Mouse (Mus musculus) CH12.LX (cell line): ENCODE data around the gene Nfatc2ip. TPM values are rescaled to one million over a fixed set of nuclear protein-coding genes. Genes with fewer than 3 reads are reported as not detected.
A peak's percentile ranks its signal among the peaks of the same experiment; 100 is the strongest.

Experiments used
- DNase-seq: peaks from one replicate; pipeline ENCODE4 v3.0.0-alpha.2; 2013; ENCODE audit errors: extremely low read depth
- H3K27ac ChIP-seq: 2 replicates; pipeline ENCODE4 v1.5.1; 2012; ENCODE audit warnings: low read depth, mild to moderate bottlenecking, control low read depth, moderate library complexity; ENCODE audit not compliant: insufficient read depth
- H3K27me3 ChIP-seq: replicated peaks from 2 replicates; pipeline ENCODE3; 2012; ENCODE audit warnings: inconsistent platforms
- H3K36me3 ChIP-seq, 2 experiments: replicated peaks in 1 of 2; 2 replicates each; pipeline versions ENCODE3 to v1.6.1; 2012; ENCODE audit warnings: inconsistent platforms in 1 of 2, low read length in 1 of 2, mild to moderate bottlenecking in 1 of 2, mixed read lengths in 1 of 2, moderate library complexity in 1 of 2; ENCODE audit not compliant: control insufficient read depth in 1 of 2, insufficient read depth in 1 of 2
- H3K4me1 ChIP-seq, 2 experiments: 2 replicates each; pipeline ENCODE4 v1.6.1; 2012; ENCODE audit warnings: inconsistent platforms in 1 of 2, moderate library complexity in 1 of 2; ENCODE audit not compliant: insufficient read depth in 2 of 2, control insufficient read depth in 1 of 2
- H3K4me2 ChIP-seq: 2 replicates; pipeline ENCODE4 v1.6.1; 2012; ENCODE audit warnings: low read depth, mild to moderate bottlenecking, control low read depth; ENCODE audit not compliant: poor library complexity, insufficient read depth, severe bottlenecking
- H3K4me3 ChIP-seq, 3 experiments: fragments of 150-350 bp in 1 of 3; sonication (generic) in 1 of 3; replicated peaks in 1 of 3; 2 replicates each; pipeline versions ENCODE3 to v1.5.1; 2011 to 2012; ENCODE audit warnings: low read depth in 2 of 3, low read length in 2 of 3, mild to moderate bottlenecking in 2 of 3, moderate library complexity in 2 of 3, control low read depth in 1 of 3, improper control_type of control experiment in 1 of 3, inconsistent platforms in 1 of 3, mixed read lengths in 1 of 3; ENCODE audit not compliant: poor library complexity in 1 of 3
- H3K79me2 ChIP-seq: replicated peaks from 2 replicates; pipeline ENCODE4 v1.6.1; 2012; ENCODE audit warnings: mild to moderate bottlenecking, moderate library complexity; ENCODE audit not compliant: control insufficient read depth, poor library complexity, insufficient read depth, severe bottlenecking; ENCODE audit errors: extremely low read depth
- H3K9ac ChIP-seq: 2 replicates; pipeline ENCODE4 v1.6.1; 2012; ENCODE audit warnings: low read depth, mild to moderate bottlenecking, control low read depth, moderate library complexity; ENCODE audit not compliant: insufficient read depth
- H3K9me3 ChIP-seq: replicated peaks from 2 replicates; pipeline ENCODE3; 2012; ENCODE audit warnings: low read length, inconsistent platforms, mixed read lengths
- BHLHE40 ChIP-seq: IDR thresholded peaks from 2 replicates; pipeline ENCODE4 v1.6.1; 2011; ENCODE audit warnings: mild to moderate bottlenecking, low read depth, low read length, improper control_type of control experiment
- CHD1 ChIP-seq: IDR thresholded peaks from 2 replicates; pipeline ENCODE4 v1.6.1; 2012; ENCODE audit warnings: low read depth, low read length, improper control_type of control experiment, inconsistent platforms
- CHD2 ChIP-seq: IDR thresholded peaks from 2 replicates; pipeline ENCODE4 v1.6.1; 2011; ENCODE audit warnings: low read length, improper control_type of control experiment
- CTCF ChIP-seq, 2 experiments: IDR thresholded peaks in 1 of 2; conservative IDR thresholded peaks in 1 of 2; 2 replicates each; pipeline ENCODE4 v1.5.1; 2011 to 2012; ENCODE audit warnings: low read depth in 2 of 2, low read length in 2 of 2, improper control_type of control experiment in 1 of 2, inconsistent platforms in 1 of 2, mild to moderate bottlenecking in 1 of 2, moderate library complexity in 1 of 2
- E2F4 ChIP-seq: IDR thresholded peaks from 2 replicates; pipeline ENCODE4 v1.6.1; 2011; ENCODE audit warnings: low read depth, low read length, improper control_type of control experiment; ENCODE audit not compliant: insufficient replicate concordance
- ELF1 ChIP-seq: IDR thresholded peaks from 2 replicates; pipeline ENCODE4 v1.6.1; 2014; ENCODE audit warnings: low read depth, mild to moderate bottlenecking, inconsistent platforms, low read length, improper control_type of control experiment
- EP300 ChIP-seq: IDR thresholded peaks from 2 replicates; pipeline ENCODE4 v1.6.1; 2011; ENCODE audit warnings: low read length, improper control_type of control experiment
- ETS1 ChIP-seq: conservative IDR thresholded peaks from 2 replicates; pipeline ENCODE4 v1.6.1; 2012; ENCODE audit warnings: low read depth, mild to moderate bottlenecking, inconsistent platforms, low read length, improper control_type of control experiment, moderate library complexity
- GABPA ChIP-seq: IDR thresholded peaks from 2 replicates; pipeline ENCODE4 v1.6.1; 2012; ENCODE audit warnings: low read depth, low read length, improper control_type of control experiment, inconsistent platforms; ENCODE audit not compliant: insufficient replicate concordance
- HCFC1 ChIP-seq: IDR thresholded peaks from 2 replicates; pipeline ENCODE4 v1.6.1; 2012; ENCODE audit warnings: low read depth, mild to moderate bottlenecking, inconsistent platforms, low read length, improper control_type of control experiment
- IRF4 ChIP-seq: IDR thresholded peaks from 2 replicates; pipeline ENCODE4 v1.6.1; 2014; ENCODE audit warnings: low read depth, mild to moderate bottlenecking, inconsistent platforms, low read length, improper control_type of control experiment
- JUN ChIP-seq: IDR thresholded peaks from 2 replicates; pipeline ENCODE4 v1.6.1; 2011; ENCODE audit warnings: low read depth, mild to moderate bottlenecking, low read length, improper control_type of control experiment, moderate library complexity; ENCODE audit not compliant: insufficient read depth
- JUND ChIP-seq: conservative IDR thresholded peaks from 2 replicates; pipeline ENCODE4 v1.6.1; 2011; ENCODE audit warnings: low read depth, low read length, improper control_type of control experiment
- KAT2A ChIP-seq: IDR thresholded peaks from 2 replicates; pipeline ENCODE4 v1.6.1; 2012; ENCODE audit warnings: low read length, improper control_type of control experiment, inconsistent platforms; ENCODE audit not compliant: insufficient replicate concordance
- MAFK ChIP-seq: IDR thresholded peaks from 2 replicates; pipeline ENCODE4 v1.6.1; 2011; ENCODE audit warnings: low read length, improper control_type of control experiment; ENCODE audit not compliant: insufficient replicate concordance
- MAX ChIP-seq: IDR thresholded peaks from 2 replicates; pipeline ENCODE4 v1.6.1; 2011; ENCODE audit warnings: low read length, improper control_type of control experiment
- MAZ ChIP-seq: IDR thresholded peaks from 2 replicates; pipeline ENCODE4 v1.6.1; 2012; ENCODE audit warnings: low read depth, mild to moderate bottlenecking, inconsistent platforms, low read length, improper control_type of control experiment, moderate library complexity
- MEF2A ChIP-seq: IDR thresholded peaks from 2 replicates; pipeline ENCODE4 v1.6.1; 2014; ENCODE audit warnings: low read depth, mild to moderate bottlenecking, inconsistent platforms, low read length, improper control_type of control experiment, borderline replicate concordance
- MXI1 ChIP-seq: IDR thresholded peaks from 2 replicates; pipeline ENCODE4 v1.6.1; 2011; ENCODE audit warnings: mild to moderate bottlenecking, low read depth, low read length, improper control_type of control experiment
- MYC ChIP-seq: IDR thresholded peaks from 2 replicates; pipeline ENCODE4 v1.6.1; 2011; ENCODE audit warnings: low read depth, mild to moderate bottlenecking, improper control_type of control experiment, low read length
- NELFE ChIP-seq: IDR thresholded peaks from 2 replicates; pipeline ENCODE4 v1.6.1; 2011; ENCODE audit warnings: low read depth, low read length, improper control_type of control experiment
- NRF1 ChIP-seq: IDR thresholded peaks from 2 replicates; pipeline ENCODE4 v1.6.1; 2014; ENCODE audit warnings: low read depth, mild to moderate bottlenecking, inconsistent platforms, low read length, improper control_type of control experiment, moderate library complexity
- PAX5 ChIP-seq: IDR thresholded peaks from 2 replicates; pipeline ENCODE4 v1.6.1; 2012; ENCODE audit warnings: low read length, inconsistent platforms, mixed read lengths
- POLR2A ChIP-seq: IDR thresholded peaks from 2 replicates; pipeline ENCODE4 v1.6.1; 2011; ENCODE audit warnings: low read depth, mild to moderate bottlenecking, improper control_type of control experiment, low read length
- POLR2AphosphoS2 ChIP-seq: IDR thresholded peaks from 2 replicates; pipeline ENCODE4 v1.6.1; 2011; ENCODE audit warnings: low read depth, low read length, improper control_type of control experiment
- RAD21 ChIP-seq: IDR thresholded peaks from 2 replicates; pipeline ENCODE4 v1.6.1; 2011; ENCODE audit warnings: low read depth, mild to moderate bottlenecking, low read length, improper control_type of control experiment, moderate library complexity
- RCOR1 ChIP-seq: conservative IDR thresholded peaks from 2 replicates; pipeline ENCODE4 v1.6.1; 2012; ENCODE audit warnings: low read depth, mild to moderate bottlenecking, inconsistent platforms, low read length, improper control_type of control experiment
- SIN3A ChIP-seq: IDR thresholded peaks from 2 replicates; pipeline ENCODE4 v1.6.1; 2012; ENCODE audit warnings: low read length, improper control_type of control experiment, inconsistent platforms
- SMC3 ChIP-seq: IDR thresholded peaks from 2 replicates; pipeline ENCODE4 v1.6.1; 2011; ENCODE audit warnings: low read depth, low read length, improper control_type of control experiment
- TBP ChIP-seq: conservative IDR thresholded peaks from 2 replicates; pipeline ENCODE4 v1.6.1; 2011; ENCODE audit warnings: low read depth, low read length, improper control_type of control experiment
- TCF12 ChIP-seq: IDR thresholded peaks from 2 replicates; pipeline ENCODE4 v1.6.1; 2014; ENCODE audit warnings: low read depth, mild to moderate bottlenecking, inconsistent platforms, low read length, improper control_type of control experiment
- UBTF ChIP-seq: IDR thresholded peaks from 2 replicates; pipeline ENCODE4 v1.6.1; 2012; ENCODE audit warnings: low read depth, mild to moderate bottlenecking, inconsistent platforms, low read length, improper control_type of control experiment, moderate library complexity
- USF1 ChIP-seq: IDR thresholded peaks from 2 replicates; pipeline ENCODE4 v1.6.1; 2014; ENCODE audit warnings: low read depth, mild to moderate bottlenecking, inconsistent platforms, low read length, improper control_type of control experiment
- USF2 ChIP-seq: conservative IDR thresholded peaks from 2 replicates; pipeline ENCODE4 v1.6.1; 2011; ENCODE audit warnings: low read depth, low read length, improper control_type of control experiment
- ZC3H11A ChIP-seq: IDR thresholded peaks from 2 replicates; pipeline ENCODE4 v1.6.1; 2012; ENCODE audit warnings: low read depth, mild to moderate bottlenecking, inconsistent platforms, low read length, improper control_type of control experiment
- ZKSCAN1 ChIP-seq: IDR thresholded peaks from 2 replicates; pipeline ENCODE4 v1.6.1; 2012; ENCODE audit warnings: low read depth, inconsistent platforms, low read length, improper control_type of control experiment, borderline replicate concordance
- ZMIZ1 ChIP-seq: IDR thresholded peaks from 2 replicates; pipeline ENCODE4 v1.6.1; 2012; ENCODE audit warnings: low read depth, mild to moderate bottlenecking, inconsistent platforms, low read length, improper control_type of control experiment
- ZNF384 ChIP-seq: IDR thresholded peaks from 2 replicates; pipeline ENCODE4 v1.6.1; 2012; ENCODE audit warnings: low read depth, low read length, improper control_type of control experiment, inconsistent platforms
- dilution Hi-C: fragments of 300-500 bp; cut with MboI; formaldehyde crosslinking; loops from 2 replicates; pipeline ENCODE4 v1.14.3; 2020; ENCODE audit warnings: low sequenced_read_pairs; ENCODE audit not compliant: extremely low pct_unique_long_range_greater_than_20kb, extremely low pct_ligation_motif_present
- in situ Hi-C: fragments of 300-500 bp; cut with MboI; formaldehyde crosslinking; loops from 3 replicates; pipeline ENCODE4 v1.14.3; 2019; ENCODE audit warnings: low sequenced_read_pairs, low pct_ligation_motif_present, low pct_unique_long_range_greater_than_20kb, mixed read lengths
- polyA plus RNA-seq: library from polyadenylated mRNA; unstranded; fragments of >175 nt; gene quantifications from 2 replicates; pipeline ENCODE4 v1.2.1, GENCODE M21; 2012; ENCODE audit warnings: low read depth; ENCODE audit not compliant: insufficient read length
- total RNA-seq, 2 experiments: library from RNA; depleted of rRNA; stranded (reverse); fragments of 300-350 nt in 1 of 2; fragments of >200 nt in 1 of 2; gene quantifications; 2 replicates each; pipeline ENCODE4 v1.2.3; 2012 to 2014

Gene Nfatc2ip
- total and polyA plus RNA-seq, 3 experiments, result 7.8 to 15.0 (median 13.9) TPM

DNA sequence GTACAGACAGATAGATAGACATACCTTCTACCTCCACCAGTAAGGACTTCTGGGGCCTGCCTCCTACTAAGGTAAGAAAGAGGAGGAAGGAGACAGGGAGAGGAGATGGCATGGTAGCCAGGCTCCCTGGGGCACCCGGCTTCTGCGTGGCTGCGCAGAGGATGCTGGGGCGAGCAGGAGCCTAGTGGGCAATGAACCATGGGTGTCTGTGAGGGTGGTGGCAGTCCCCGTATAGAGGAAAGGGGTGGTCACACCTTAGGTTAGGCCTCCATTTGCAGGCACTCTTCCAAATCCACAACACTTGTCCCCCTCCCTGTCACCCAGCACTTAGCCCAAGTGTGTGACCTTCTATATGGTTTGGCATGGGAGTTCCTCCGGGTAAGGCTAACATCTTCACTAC is 18.2 kb upstream of the Nfatc2ip start, which contains the start of gene Cd19:
TSS of gene Cd19 (minus strand) at position 165 of the 400 bp plus-strand sequence.
- no peaks in the 10 kb centered on the region for H3K27me3 ChIP-seq
- dilution Hi-C loops (no loop called here), in situ Hi-C loops (no loop called here)
- peak within 1 kb of the TSS; percentile 64 to 86 (median 77) for H3K4me3 ChIP-seq
- peak within 1 kb of the TSS; percentile 80 for H3K4me2 ChIP-seq
- peaks cover 27% of the 10 kb centered on the region for H3K79me2 ChIP-seq
- H3K9ac ChIP-seq, result peak within 1 kb of the TSS; percentile 90
- H3K9me3 ChIP-seq, result no peaks in the 10 kb centered on the region
- peaks cover 33 to 39% of the 10 kb centered on the region in 2 experiments for H3K36me3 ChIP-seq
- H3K27ac ChIP-seq, result peak within 1 kb of the TSS; percentile 100
- peaks cover 36 to 73% of the 10 kb centered on the region in 2 experiments for H3K4me1 ChIP-seq
- DNase-seq, result peak; percentile 61
- TF ChIP-seq KAT2A, result no peak
- TF ChIP-seq ZC3H11A, result no peak
- TF ChIP-seq NELFE, result peak; percentile 77
- no peak; the same call in 1 of the 2 replicates for TF ChIP-seq POLR2AphosphoS2
- no peak for TF ChIP-seq GABPA
- no peak for TF ChIP-seq MAZ
- TF ChIP-seq POLR2A, result peak; percentile 87
- no peak; the same call in 1 of the 2 replicates for TF ChIP-seq SIN3A
- no peak for TF ChIP-seq ZKSCAN1
- TF ChIP-seq MXI1, result no peak
- TF ChIP-seq USF2, result no peak
- TF ChIP-seq MAX, result 0 out of 2 replicates have a peak, but pooled peaks have one; percentile 27
- no peak for TF ChIP-seq ETS1
- TF ChIP-seq PAX5, result no peak
- peak; percentile 46 for TF ChIP-seq HCFC1
- peak; percentile 29; the same call in 1 of the 2 replicates for TF ChIP-seq ELF1
- no peak; the same call in 1 of the 2 replicates for TF ChIP-seq RAD21
- no peak for TF ChIP-seq MAFK
- TF ChIP-seq IRF4, result no peak
- no peak for TF ChIP-seq USF1
- no peak for TF ChIP-seq SMC3
- 0 out of 2 replicates have a peak, but pooled peaks have one; percentile 63 for TF ChIP-seq TBP
- no peak; the same call in 1 of the 2 replicates for TF ChIP-seq RCOR1
- TF ChIP-seq CTCF (conservative IDR thresholded peaks at IDR 0.05 in 1 of 2, IDR thresholded peaks at IDR 0.05 in 1 of 2; ENCODE audit: low read depth in 2 of 2, low read length in 2 of 2), result no peak
- TF ChIP-seq EP300, result 0 out of 2 replicates have a peak, but pooled peaks have one; percentile 13
- TF ChIP-seq MEF2A, result no peak
- TF ChIP-seq ZNF384, result no peak
- no peak for TF ChIP-seq E2F4
- TF ChIP-seq CHD2, result no peak
- no peak for TF ChIP-seq BHLHE40
- TF ChIP-seq MYC, result peak; percentile 36; the same call in 1 of the 2 replicates
- TF ChIP-seq ZMIZ1, result peak; percentile 22; the same call in 1 of the 2 replicates
- no peak for TF ChIP-seq JUND
- TF ChIP-seq UBTF, result no peak
- TF ChIP-seq TCF12, result peak; percentile 73
- TF ChIP-seq JUN, result no peak
- TF ChIP-seq CHD1, result peak; percentile 77; the same call in 1 of the 2 replicates
- TF ChIP-seq NRF1, result peak; percentile 59
